Mouse (Mus musculus) gastrocnemius, postnatal 10 days (tissue): Measurements from ENCODE around the gene Olfr884. TPM values are rescaled to one million over a fixed set of nuclear protein-coding genes. Genes with fewer than 3 reads are reported as not detected.

Experiments used
- DNase-seq: peaks from one replicate; pipeline ENCODE4 v3.0.0; 2021; ENCODE audit warnings: mixed read lengths
- long read RNA-seq, 2 experiments: library from polyadenylated mRNA; stranded (forward); transcript quantifications; one replicate each; pipeline ENCODE4 v2.0.0; 2021
- total RNA-seq, 2 experiments: library from RNA; stranded (reverse); gene quantifications; 2 replicates each; pipeline ENCODE4 v1.2.3; 2021

Olfr884 gene
- not detected for total RNA-seq
- long read RNA-seq, experiment 1: 0 reads
- long read RNA-seq, experiment 2: 0 reads

DNA sequence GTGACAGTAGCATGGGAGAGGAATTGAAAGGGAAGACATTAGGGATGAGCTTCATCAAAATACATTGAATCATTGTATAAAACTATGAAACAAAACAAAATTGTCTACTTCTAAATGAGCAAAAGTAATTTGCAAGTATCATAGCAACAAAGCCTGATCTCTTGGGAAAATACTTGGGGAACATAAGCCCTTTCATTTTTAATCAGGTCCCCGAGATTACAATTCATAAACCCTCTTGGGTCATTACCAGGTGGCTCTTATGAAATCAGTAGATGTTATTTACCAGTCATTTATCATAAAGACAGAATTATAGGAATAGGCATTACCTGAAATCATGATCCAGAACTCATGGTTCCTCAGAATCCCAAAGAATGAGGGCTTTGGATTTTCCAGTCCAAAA lies at the start of gene Olfr884:
Gene Olfr884, plus strand, starts transcription at position 301 of the 400 bp plus-strand sequence.
- DNase-seq: no peak

DNA sequence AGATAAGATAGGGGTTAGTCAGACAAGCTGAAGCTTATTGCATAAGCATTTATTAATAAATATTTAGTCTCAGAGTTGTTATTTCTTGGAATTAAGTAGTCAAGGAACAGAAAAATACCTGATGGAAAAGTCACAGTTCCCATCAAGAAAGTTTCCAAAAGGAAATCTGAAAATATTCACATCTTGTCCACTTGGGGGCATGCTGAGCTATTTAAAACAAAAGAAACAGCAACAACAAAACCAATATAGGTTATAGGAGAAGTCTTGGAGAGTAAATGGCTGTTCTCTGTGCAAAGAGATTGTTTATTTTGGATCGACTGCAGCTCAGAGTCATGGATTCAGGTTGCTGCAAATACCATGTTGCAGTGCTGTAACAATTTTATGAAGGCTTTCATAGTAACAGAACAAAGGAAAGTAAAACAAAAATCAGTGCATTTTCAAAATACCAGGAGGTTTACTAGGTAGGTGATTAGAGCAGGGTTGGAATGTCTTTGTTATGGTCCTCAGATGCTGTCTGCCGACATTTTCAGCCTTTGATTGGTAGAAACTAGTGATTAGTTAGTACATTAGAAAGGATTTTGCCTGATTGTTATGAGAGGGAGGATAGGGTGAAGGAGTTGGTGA lies 47.7 kb upstream of the Olfr884 start:
- DNase-seq: no peak

DNA sequence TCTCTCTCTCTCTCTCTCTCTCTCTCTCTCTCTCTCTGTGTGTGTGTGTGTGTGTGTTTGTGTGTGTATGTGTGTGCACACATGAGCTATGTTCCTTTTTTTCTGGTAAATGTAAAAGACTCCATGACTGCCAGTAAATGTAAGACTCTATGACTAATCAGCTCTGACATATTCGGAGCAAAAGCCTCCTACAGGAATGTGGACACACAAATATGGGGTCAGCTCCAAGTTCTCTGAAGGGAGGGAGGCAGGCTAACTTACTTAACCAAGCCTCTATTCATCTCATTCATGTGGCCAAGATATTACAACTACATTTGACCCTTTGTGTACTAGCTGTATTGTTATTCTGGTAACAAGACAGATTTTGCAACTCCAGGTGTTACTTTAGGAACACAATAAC lies 46.3 kb upstream of the Olfr884 start:
- DNase-seq: no peak

DNA sequence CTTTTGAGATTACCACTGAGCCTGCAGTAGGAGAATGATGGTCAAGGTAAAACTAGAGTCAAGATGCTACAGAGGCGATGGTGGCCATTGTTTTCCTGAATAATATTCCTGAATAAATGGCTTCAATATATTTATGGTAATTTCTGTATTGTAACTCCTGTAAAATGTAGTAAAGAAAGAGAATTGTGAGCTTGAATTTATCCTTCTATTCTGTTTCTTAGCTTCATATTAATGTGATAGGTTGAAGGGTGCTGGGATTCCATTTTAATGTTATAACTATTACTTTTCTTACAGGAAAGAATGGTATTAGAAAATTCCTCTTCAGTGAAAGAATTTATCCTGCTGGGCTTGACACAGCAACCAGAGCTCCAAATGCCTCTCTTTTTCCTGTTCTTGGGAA lies 20.8 kb upstream of the Olfr884 start, which contains the start of gene Olfr883:
Gene Olfr883, plus strand, starts transcription at position 301 of the 400 bp plus-strand sequence.
- DNase-seq: no peak

DNA sequence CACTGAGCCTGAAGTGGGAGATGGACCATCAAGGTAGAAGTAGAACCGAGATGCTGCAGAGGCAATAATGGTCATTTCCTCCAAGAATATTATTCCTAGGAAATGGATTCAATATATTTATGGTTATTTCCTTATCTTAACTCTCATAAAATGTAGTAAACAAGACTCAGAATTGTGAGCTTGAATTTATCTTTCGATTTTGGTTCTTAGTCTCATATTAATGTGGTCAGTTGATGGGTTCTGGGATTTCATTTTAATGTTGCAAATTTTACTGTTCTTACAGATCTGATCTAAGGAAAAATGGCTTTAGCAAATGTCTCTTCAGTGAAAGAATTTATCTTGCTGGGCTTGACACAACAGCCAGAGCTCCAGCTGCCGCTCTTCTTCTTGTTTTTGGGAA lies 14.7 kb downstream of the Olfr884 start, which contains the start of gene Olfr885:
Gene Olfr885, plus strand, starts transcription at position 301 of the 400 bp plus-strand sequence.
- DNase-seq: no peak

DNA sequence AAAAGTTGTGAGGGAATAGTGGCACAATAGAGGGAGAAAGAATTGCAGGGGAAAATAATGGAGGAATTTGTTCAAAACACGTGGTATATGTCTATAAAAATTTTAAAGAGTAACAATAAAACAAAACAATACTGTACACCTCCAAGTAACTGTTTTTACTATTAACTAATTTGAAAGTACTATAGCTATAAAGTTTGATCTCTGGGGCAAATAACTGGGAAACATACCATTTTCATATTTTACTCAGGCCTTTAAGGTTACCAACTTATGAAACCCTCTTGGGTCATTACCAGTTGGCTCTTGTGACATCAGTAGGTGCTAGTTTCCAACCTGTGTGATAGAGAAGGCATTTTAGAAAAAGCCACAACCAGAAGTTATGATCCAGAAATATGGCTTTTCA lies 37.4 kb downstream of the Olfr884 start, which contains the start of gene Olfr887:
Gene Olfr887, plus strand, starts transcription at position 301 of the 400 bp plus-strand sequence.
- DNase-seq: no peak

Other genes with a start within 250 kb of the Olfr884 start
- not detected for gene Olfr876, start 243.5 kb upstream of the Olfr884 start, total RNA-seq
- not detected for gene Olfr877, start 192.3 kb upstream of the Olfr884 start, total RNA-seq
- gene Olfr145, start 149.8 kb upstream of the Olfr884 start, total RNA-seq: not detected
- not detected for gene Olfr878, start 128.7 kb upstream of the Olfr884 start, total RNA-seq
- not detected for gene Olfr881, start 54.7 kb upstream of the Olfr884 start, total RNA-seq
- gene Olfr883, start 20.7 kb upstream of the Olfr884 start, total RNA-seq: not detected
- gene Olfr885, start 14.8 kb downstream of the Olfr884 start, total RNA-seq: not detected
- not detected for gene Olfr887, start 37.5 kb downstream of the Olfr884 start, total RNA-seq
- gene Olfr888, start 61.6 kb downstream of the Olfr884 start, total RNA-seq: not detected
- not detected for gene Olfr889, start 68.6 kb downstream of the Olfr884 start, total RNA-seq
- gene Olfr890, start 96.0 kb downstream of the Olfr884 start, total RNA-seq: not detected
- gene Olfr891, start 134.3 kb downstream of the Olfr884 start, total RNA-seq: not detected
- gene Olfr893, start 161.8 kb downstream of the Olfr884 start, total RNA-seq: not detected
- gene Olfr894, start 171.5 kb downstream of the Olfr884 start, total RNA-seq: not detected
- not detected for gene Olfr143, start 206.2 kb downstream of the Olfr884 start, total RNA-seq
- gene Olfr895, start 221.3 kb downstream of the Olfr884 start, total RNA-seq: not detected
- gene Olfr896-ps1, start 244.6 kb downstream of the Olfr884 start, total RNA-seq: not detected